Mouse (Mus musculus) heart, embryonic 14.5 days (tissue): ENCODE data around the gene Snx32. TPM values are rescaled to one million over a fixed set of nuclear protein-coding genes. Genes with fewer than 3 reads are reported as not detected.

Experiments
- ATAC-seq: fragments of 200-750 bp; cut with Nextera tagmentation; 2 replicates; pipeline ENCODE4 v1.8.0; 2017; ENCODE audit warnings: low read depth, moderate TSS enrichment; ENCODE audit not compliant: insufficient number of reproducible peaks, insufficient read depth, low FRiP score
- H3K27ac ChIP-seq, 2 experiments: fragments of 200-500 bp in 1 of 2; fragments of 300-500 bp in 1 of 2; sonication (generic) in 1 of 2; replicated peaks in 1 of 2; 2 replicates each; pipeline ENCODE4 v1.5.1; 2012 to 2014; ENCODE audit warnings: low read depth in 2 of 2, low read length in 2 of 2, control low read depth in 1 of 2, mild to moderate bottlenecking in 1 of 2, mixed read lengths in 1 of 2; ENCODE audit not compliant: control insufficient read depth in 1 of 2, insufficient read depth in 1 of 2
- H3K27me3 ChIP-seq: fragments of 300-500 bp; sonication (generic); 2 replicates; pipeline ENCODE4 v1.6.1; 2014; ENCODE audit warnings: mild to moderate bottlenecking, low read length, control low read depth; ENCODE audit not compliant: control insufficient read depth, insufficient read depth
- H3K36me3 ChIP-seq: fragments of 300-500 bp; sonication (generic); 2 replicates; pipeline ENCODE4 v1.6.1; 2014; ENCODE audit warnings: mild to moderate bottlenecking, control low read depth, low read length, mixed read lengths; ENCODE audit not compliant: control insufficient read depth, insufficient read depth
- H3K4me1 ChIP-seq, 2 experiments: fragments of 200-500 bp in 1 of 2; fragments of 300-500 bp in 1 of 2; sonication (generic) in 1 of 2; 2 replicates each; pipeline ENCODE4 v1.6.1; 2012 to 2014; ENCODE audit warnings: low read length in 2 of 2, control low read depth in 1 of 2, mixed read lengths in 1 of 2; ENCODE audit not compliant: control insufficient read depth in 2 of 2, insufficient read depth in 2 of 2
- H3K4me2 ChIP-seq: fragments of 300-500 bp; sonication (generic); 2 replicates; pipeline ENCODE4 v1.6.1; 2014; ENCODE audit warnings: mild to moderate bottlenecking, low read length
- H3K4me3 ChIP-seq, 2 experiments: fragments of 200-500 bp in 1 of 2; fragments of 300-500 bp in 1 of 2; sonication (generic) in 1 of 2; 2 replicates each; pipeline ENCODE4 v1.5.1; 2012 to 2014; ENCODE audit warnings: low read length in 2 of 2, mild to moderate bottlenecking in 2 of 2, control low read depth in 1 of 2, low read depth in 1 of 2, moderate library complexity in 1 of 2; ENCODE audit not compliant: control insufficient read depth in 1 of 2, insufficient read depth in 1 of 2
- H3K9ac ChIP-seq: fragments of 300-500 bp; sonication (generic); 2 replicates; pipeline ENCODE4 v1.6.1; 2014; ENCODE audit warnings: mild to moderate bottlenecking, low read length
- H3K9me3 ChIP-seq: fragments of 300-500 bp; sonication (generic); 2 replicates; pipeline ENCODE4 v1.6.1; 2016; ENCODE audit warnings: low read length, control low read depth; ENCODE audit not compliant: control insufficient read depth
- WGBS: fragments of 180-500 bp; shearing (Covaris S2); extraction: QIAGEN DNeasy Blood & Tissue Kit; methylation state at CpG from one replicate; pipeline ENCODE4 v1.1.7; 2014; 5-methylcytosine and 5-hydroxymethylcytosine counted together
- polyA plus RNA-seq: library from polyadenylated mRNA; unstranded; fragments of >200 nt; fragmentation: Nextera tagmentation; extraction: Ambion mirVana; gene quantifications from 2 replicates; pipeline ENCODE4 v1.2.1, GENCODE M21; 2014

Gene Snx32
- polyA plus RNA-seq, 1 experiment from 2014 or later, result 17.9 TPM

DNA sequence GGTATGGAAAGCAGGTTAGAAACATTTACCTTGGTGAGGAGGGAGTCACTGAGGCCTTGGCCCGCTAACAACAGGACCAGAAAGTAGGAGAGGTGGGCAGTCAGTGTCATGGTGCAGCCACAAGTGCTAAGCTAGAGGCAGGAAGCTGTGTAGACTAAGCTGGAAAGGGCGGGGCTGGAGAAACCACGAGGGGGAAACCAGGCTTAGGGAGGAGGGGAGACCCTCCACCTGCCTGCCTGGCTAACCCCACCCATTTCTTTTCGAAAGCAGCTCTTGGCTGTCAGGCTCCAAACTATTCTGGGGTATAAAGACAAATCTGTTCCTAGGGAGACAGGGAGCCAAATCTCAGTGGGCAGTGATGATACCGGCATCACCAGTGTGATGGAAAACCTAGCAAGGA is 42.0 kb downstream of the Snx32 start, which contains the start of gene Ctsw:
TSS of gene Ctsw (minus strand) at position 134 of the 400 bp plus-strand sequence.
- WGBS, result 48% methylated on average over 5 of the region's 5 CpGs
- Histone ChIP-seq H3K4me2 (no peak within 1 kb of the TSS), H3K4me1 (peaks cover 2 to 6% of the 10 kb centered on the region in 2 experiments; a peak in 1 of 4 replicates), H3K9me3 (no peaks in the 10 kb centered on the region), H3K27me3 (no peaks in the 10 kb centered on the region), H3K9ac (no peak within 1 kb of the TSS), H3K4me3 (no peak within 1 kb of the TSS), H3K36me3 (peaks cover 46% of the 10 kb centered on the region), H3K27ac (no peak within 1 kb of the TSS)
- ATAC-seq, result no peak

DNA sequence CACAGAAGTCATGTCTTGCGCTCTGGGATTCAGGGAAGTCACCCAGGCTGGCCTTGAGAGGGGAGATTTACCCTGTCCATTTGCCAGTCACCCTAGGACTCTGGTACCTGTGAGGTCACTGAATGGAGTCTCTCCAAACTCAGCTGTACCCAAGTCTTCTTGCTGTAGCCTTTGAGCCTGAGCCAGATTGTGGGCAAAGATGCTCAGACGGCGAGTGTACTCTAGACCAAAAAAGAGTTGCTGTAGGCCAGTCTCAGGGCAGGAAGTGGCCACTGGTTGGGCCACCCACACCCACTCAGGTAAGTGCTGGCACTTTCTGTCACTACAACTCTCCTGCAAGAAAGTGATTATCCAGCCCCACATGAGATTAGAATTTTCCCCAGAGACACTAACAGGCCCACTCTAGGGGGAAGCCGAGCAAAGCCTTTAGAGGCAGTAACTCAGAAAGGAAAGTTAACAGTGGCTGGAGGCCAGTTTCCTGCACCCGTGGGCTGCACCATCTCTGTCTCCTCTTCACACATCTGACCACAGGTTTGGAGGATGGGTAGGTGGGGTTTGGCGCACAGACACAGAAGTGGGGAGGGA is 43.3 kb downstream of the Snx32 start:
- H3K4me1 ChIP-seq, result peaks cover 2 to 6% of the 10 kb centered on the region in 2 experiments; a peak in 1 of 4 replicates

DNA sequence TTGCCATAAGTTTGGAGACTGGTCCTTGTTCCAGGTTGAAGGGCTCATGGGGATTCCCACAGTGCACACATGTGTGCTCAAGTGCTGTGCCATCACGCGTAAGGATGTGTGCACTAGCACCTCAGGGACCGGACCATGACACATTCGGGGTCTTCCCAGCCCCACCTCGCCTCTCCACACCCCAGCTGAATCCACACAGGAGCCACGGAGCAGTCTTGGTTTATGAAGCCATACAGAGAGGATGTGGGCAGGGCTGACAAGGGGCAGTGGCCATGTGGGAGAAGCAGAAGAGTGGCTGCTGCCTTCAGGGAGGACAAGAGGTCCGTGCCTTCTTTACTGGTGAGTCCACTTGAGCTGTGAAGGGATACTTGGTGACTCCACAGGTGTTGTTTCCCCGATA is 45.3 kb downstream of the Snx32 start:
- Histone ChIP-seq H3K4me1 (peaks cover 4 to 13% of the 10 kb centered on the region in 2 experiments; a peak in 3 of 4 replicates), H3K36me3 (peaks cover 63% of the 10 kb centered on the region), H3K9ac (peak overlapping the region; percentile 70), H3K4me2 (peak overlapping the region; percentile 59), H3K27ac (peak overlapping the region in 1 of 2 experiments; percentile 87; a peak in 1 of 4 replicates), H3K9me3 (no peaks in the 10 kb centered on the region), H3K27me3 (no peaks in the 10 kb centered on the region), H3K4me3 (peak overlapping the region in 1 of 2 experiments; percentile 28; a peak in 1 of 4 replicates)
- 92% methylated on average over 8 of the region's 8 CpGs for WGBS
- ATAC-seq, result no peak

More for the DNA sequence above, 43.3 kb downstream of the Snx32 start:
- H3K9me3 ChIP-seq, result no peaks in the 10 kb centered on the region
- H3K27me3 ChIP-seq, result no peaks in the 10 kb centered on the region
- no peak overlapping the region for H3K4me2 ChIP-seq
- no peak overlapping the region for H3K27ac ChIP-seq
- H3K4me3 ChIP-seq, result no peak overlapping the region
- ATAC-seq, result no peak
- H3K36me3 ChIP-seq, result peaks cover 58% of the 10 kb centered on the region
- H3K9ac ChIP-seq, result no peak overlapping the region
- WGBS, result 83% methylated on average over 6 of the region's 6 CpGs

DNA sequence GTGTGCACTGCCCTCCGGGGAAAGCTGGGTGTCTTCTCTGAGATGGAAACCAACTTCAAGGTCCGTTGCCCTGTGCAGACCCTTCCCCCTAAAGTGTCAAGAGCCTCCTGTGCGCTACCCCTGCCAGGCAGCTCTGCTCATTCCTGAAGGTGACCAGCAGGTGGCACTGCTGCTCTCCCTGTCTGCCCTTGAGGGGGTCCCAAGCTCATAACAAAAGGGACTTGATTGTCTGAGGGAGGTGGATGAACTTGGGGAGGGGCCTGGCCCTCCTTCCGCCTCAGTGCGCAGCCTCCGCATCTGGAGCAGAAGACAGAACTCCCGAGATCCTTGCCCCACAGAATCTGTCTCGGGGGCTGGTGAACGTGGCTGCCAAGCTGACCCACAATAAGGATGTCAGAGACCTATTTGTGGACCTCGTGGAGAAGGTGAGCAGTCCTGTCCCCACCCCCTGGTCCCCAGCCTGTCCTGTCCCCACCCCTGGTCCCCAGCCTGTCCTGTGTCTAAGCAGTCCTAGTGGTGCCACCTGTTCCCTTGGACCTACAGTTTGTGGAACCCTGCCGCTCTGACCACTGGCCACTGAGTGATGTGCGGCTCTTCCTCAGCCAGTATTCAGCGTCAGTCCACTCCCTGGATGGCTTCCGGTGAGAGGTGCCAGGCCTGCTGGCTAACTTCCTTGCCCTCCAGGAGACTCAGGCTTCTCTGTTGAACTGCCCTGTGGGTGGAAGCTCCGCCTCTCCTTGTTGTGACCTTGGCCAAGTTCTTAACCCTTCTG is 46.4 kb downstream of the Snx32 start:
- ATAC-seq, result 0 out of 2 replicates have a peak, but pooled peaks have one; percentile 27
- Histone ChIP-seq H3K9me3 (no peaks in the 10 kb centered on the region), H3K4me2 (peak overlapping the region; percentile 59), H3K9ac (peak overlapping the region; percentile 70), H3K36me3 (peaks cover 63% of the 10 kb centered on the region), H3K4me1 (peaks cover 4 to 16% of the 10 kb centered on the region in 2 experiments), H3K27me3 (no peaks in the 10 kb centered on the region), H3K4me3 (peak overlapping the region; percentile 28 to 35), H3K27ac (peak overlapping the region; percentile 80 to 87)
- 33% methylated on average over 15 of the region's 15 CpGs for WGBS

DNA sequence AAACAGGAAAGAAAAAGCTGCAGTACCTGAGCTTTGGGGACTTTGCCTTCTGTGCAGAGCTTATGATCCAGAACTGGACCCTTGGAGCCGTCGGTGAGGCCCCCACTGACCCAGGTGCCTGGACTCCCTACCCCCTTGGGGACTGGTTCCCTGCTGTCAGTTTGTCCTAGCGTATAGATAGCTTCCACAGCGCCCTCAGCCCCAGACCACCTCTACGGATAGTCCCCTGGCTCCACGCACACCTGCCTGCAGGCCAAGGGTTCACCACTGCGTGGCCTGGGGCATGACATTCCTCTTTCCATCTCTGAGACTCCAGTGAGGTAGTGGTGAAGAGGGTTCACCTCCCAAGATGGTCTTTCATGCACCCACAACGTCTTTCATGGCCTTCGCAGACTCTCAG is 47.1 kb downstream of the Snx32 start:
- Histone ChIP-seq H3K4me1 (peaks cover 4 to 17% of the 10 kb centered on the region in 2 experiments), H3K4me2 (no peak overlapping the region), H3K27me3 (no peaks in the 10 kb centered on the region), H3K27ac (no peak overlapping the region), H3K9ac (no peak overlapping the region), H3K9me3 (no peaks in the 10 kb centered on the region), H3K4me3 (no peak overlapping the region), H3K36me3 (peaks cover 63% of the 10 kb centered on the region)
- WGBS, result 86% methylated on average over 9 of the region's 9 CpGs
- ATAC-seq, result no peak

DNA sequence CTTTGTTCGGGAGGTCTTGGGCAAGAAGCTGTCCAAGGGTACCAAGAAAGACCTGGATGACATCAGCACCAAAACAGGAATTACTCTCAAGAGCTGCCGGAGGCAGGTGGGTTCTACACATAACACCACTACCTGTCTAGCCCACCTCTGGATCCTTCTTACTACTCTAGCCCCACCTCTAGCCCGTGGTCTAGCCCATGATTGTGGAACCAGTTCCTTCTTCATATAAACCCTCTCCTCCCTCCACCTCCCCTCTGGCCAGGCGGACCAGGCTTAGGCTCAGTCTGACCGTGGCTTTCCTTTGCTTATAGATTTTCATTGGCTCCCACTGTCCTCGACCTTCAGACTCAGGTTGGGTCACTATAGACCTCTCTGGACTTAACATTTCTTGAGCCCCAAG is 48.9 kb downstream of the Snx32 start:
- Histone ChIP-seq H3K9ac (peak overlapping the region; percentile 80), H3K27me3 (no peaks in the 10 kb centered on the region), H3K4me2 (peak overlapping the region; percentile 80), H3K9me3 (no peaks in the 10 kb centered on the region), H3K4me3 (peak overlapping the region in 1 of 2 experiments; percentile 75; a peak in 2 of 4 replicates), H3K36me3 (peaks cover 46% of the 10 kb centered on the region), H3K27ac (no peak overlapping the region), H3K4me1 (peaks cover 6 to 21% of the 10 kb centered on the region in 2 experiments)
- ATAC-seq, result no peak
- 86% methylated on average over 6 of the region's 6 CpGs for WGBS

DNA sequence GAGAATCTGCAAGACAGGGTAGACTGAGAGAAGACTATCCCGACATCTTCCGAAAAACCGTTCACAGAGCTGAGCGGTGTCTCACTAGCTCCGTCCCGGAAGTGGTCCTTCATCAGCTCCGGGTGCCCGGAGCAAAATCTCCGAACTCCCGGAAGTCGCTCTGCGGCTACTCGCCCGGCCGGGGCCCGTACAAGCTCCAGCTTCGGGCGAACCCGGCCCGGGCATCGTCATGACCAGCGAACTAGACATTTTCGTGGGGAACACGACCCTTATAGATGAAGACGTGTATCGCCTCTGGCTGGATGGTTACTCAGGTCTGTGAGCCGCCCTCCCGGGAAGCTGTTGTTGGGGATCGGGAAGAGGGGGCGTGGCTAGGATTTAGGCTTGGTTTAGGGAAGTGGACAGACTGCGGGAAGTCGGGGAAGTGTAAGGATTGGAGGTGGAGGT is 49.9 kb downstream of the Snx32 start, which contains the start of gene Fibp:
TSS of gene Fibp (plus strand) at position 151 of the 447 bp plus-strand sequence.
- Histone ChIP-seq H3K27ac (peak within 1 kb of the TSS; percentile 64 to 70; a peak in 2 of 4 replicates), H3K9me3 (no peaks in the 10 kb centered on the region), H3K4me2 (peak within 1 kb of the TSS; percentile 80), H3K4me3 (peak within 1 kb of the TSS; percentile 75 to 85), H3K36me3 (peaks cover 36% of the 10 kb centered on the region), H3K9ac (peak within 1 kb of the TSS; percentile 80), H3K4me1 (peaks cover 11 to 30% of the 10 kb centered on the region in 2 experiments), H3K27me3 (no peaks in the 10 kb centered on the region)
- ATAC-seq, result 0 out of 2 replicates have a peak, but pooled peaks have one; percentile 14
- under 1% methylated on average over 32 of the region's 32 CpGs for WGBS
